Mouse (Mus musculus): ENCODE results near the gene Runx1. TPM values are rescaled to one million over a fixed set of nuclear protein-coding genes. Genes with fewer than 3 reads are reported as not detected.

Runx1 gene
- polyA plus RNA-seq, 1 experiment: 2.2 TPM

DNA sequence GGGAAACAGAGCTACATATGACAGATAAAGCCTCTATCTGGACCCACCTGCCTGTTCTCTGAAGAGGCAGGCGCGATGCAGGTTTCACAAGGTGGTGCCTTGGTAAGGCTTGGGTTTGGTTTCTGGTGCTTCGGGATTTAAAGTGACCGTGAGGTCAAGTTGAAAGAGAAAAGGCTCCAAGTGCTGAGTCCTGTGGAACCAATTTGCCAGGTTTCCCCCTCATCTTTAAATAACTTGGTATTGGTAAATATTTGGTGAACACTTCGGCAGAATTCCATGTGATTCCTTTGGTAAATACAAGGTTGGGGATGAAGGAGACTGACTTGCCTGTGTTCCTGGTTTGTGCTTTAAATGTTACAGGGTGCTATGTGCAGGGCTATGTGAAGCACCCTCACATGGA, 169.2 kb downstream of the Runx1 start:
- Histone ChIP-seq H3K27me3 (replicated peaks; ENCODE audit: control insufficient read depth, insufficient read depth, low read length) (no peaks in the 10 kb centered on the region; the same call in 1 of the 2 replicates), H3K36me3 (ENCODE audit: control insufficient read depth, insufficient read depth, low read length) (no peaks in the 10 kb centered on the region), H3K4me3 (ENCODE audit: insufficient read depth, low read depth, low read length) (no peak overlapping the region), H3K27ac (ENCODE audit: insufficient read depth, low read depth, low read length) (no peak overlapping the region), H3K4me1 (ENCODE audit: control insufficient read depth, insufficient read depth, low read length) (no peaks in the 10 kb centered on the region)
- WGBS: 95% methylated on average over 5 of the region's 5 CpGs
- DNase-seq: no peak
- TF ChIP-seq POLR2A (IDR thresholded peaks at IDR 0.05; ENCODE audit: low read depth, low read length): no peak
- TF ChIP-seq CTCF (conservative IDR thresholded peaks at IDR 0.05; ENCODE audit: insufficient read depth, insufficient read length, low read depth, low read length): no peak

GRCm38 (mm10) chr16:92654294-92654950, 171.5 kb downstream of the Runx1 start:
- no peak for DNase-seq
- whole genome bisulfite sequencing: 48% methylated on average over 5 of the region's 5 CpGs
- H3K27ac ChIP-seq (ENCODE audit: insufficient read depth, low read depth, low read length): no peak overlapping the region
- TF ChIP-seq CTCF (conservative IDR thresholded peaks at IDR 0.05; ENCODE audit: insufficient read depth, insufficient read length, low read depth, low read length) (no peak), POLR2A (IDR thresholded peaks at IDR 0.05; ENCODE audit: low read depth, low read length) (no peak)
- no peaks in the 10 kb centered on the region; the same call in 1 of the 2 replicates for H3K27me3 ChIP-seq (replicated peaks; ENCODE audit: control insufficient read depth, insufficient read depth, low read length)
- no peaks in the 10 kb centered on the region for H3K36me3 ChIP-seq (ENCODE audit: control insufficient read depth, insufficient read depth, low read length)
- no peaks in the 10 kb centered on the region for H3K4me1 ChIP-seq (ENCODE audit: control insufficient read depth, insufficient read depth, low read length)
- no peak overlapping the region for H3K4me3 ChIP-seq (ENCODE audit: insufficient read depth, low read depth, low read length)

- 20% methylated on average over 5 of the region's 5 CpGs for WGBS
- Histone ChIP-seq H3K27me3 (replicated peaks; ENCODE audit: control insufficient read depth, insufficient read depth, low read length) (no peaks in the 10 kb centered on the region; the same call in 1 of the 2 replicates), H3K4me3 (ENCODE audit: insufficient read depth, low read depth, low read length) (no peak overlapping the region), H3K4me1 (ENCODE audit: control insufficient read depth, insufficient read depth, low read length) (no peaks in the 10 kb centered on the region), H3K27ac (ENCODE audit: insufficient read depth, low read depth, low read length) (no peak overlapping the region), H3K36me3 (ENCODE audit: control insufficient read depth, insufficient read depth, low read length) (no peaks in the 10 kb centered on the region)
- TF ChIP-seq CTCF (conservative IDR thresholded peaks at IDR 0.05; ENCODE audit: insufficient read depth, insufficient read length, low read depth, low read length): no peak
- no peak for TF ChIP-seq POLR2A (IDR thresholded peaks at IDR 0.05; ENCODE audit: low read depth, low read length)
- peak; percentile 12 for DNase-seq
Observed at GRCm38 (mm10) chr16:92653816-92654215, 172.1 kb downstream of the Runx1 start.

DNA sequence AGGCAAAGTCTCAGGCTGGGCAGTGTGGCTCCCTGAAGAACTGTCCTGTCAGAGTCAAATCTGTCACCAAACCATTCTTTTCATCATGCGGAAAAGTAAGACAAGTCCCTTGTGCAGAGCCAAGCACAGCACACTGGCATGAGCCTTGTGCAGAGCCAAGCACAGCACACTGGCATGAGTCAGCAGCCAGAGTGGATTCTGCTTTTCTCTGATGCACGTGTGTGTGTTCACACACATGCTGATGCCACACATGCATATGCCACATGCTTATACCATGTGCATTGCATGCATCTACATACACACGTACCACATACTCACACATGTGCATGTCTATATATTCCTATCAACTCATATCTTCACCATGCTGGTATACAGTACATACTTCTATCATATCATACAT, 174.7 kb downstream of the Runx1 start:
- TF ChIP-seq CTCF (conservative IDR thresholded peaks at IDR 0.05; ENCODE audit: insufficient read depth, insufficient read length, low read depth, low read length) (no peak), POLR2A (IDR thresholded peaks at IDR 0.05; ENCODE audit: low read depth, low read length) (no peak)
- Histone ChIP-seq H3K36me3 (ENCODE audit: control insufficient read depth, insufficient read depth, low read length) (no peaks in the 10 kb centered on the region), H3K4me3 (ENCODE audit: insufficient read depth, low read depth, low read length) (no peak overlapping the region), H3K27ac (ENCODE audit: insufficient read depth, low read depth, low read length) (no peak overlapping the region), H3K4me1 (ENCODE audit: control insufficient read depth, insufficient read depth, low read length) (no peaks in the 10 kb centered on the region), H3K27me3 (replicated peaks; ENCODE audit: control insufficient read depth, insufficient read depth, low read length) (no peaks in the 10 kb centered on the region)
- no peak for DNase-seq
- WGBS: 91% methylated on average over 3 of the region's 3 CpGs

GRCm38 (mm10) chr16:92646153-92646552, 179.8 kb downstream of the Runx1 start:
- WGBS: 65% methylated on average over 13 of the region's 13 CpGs
- no peaks in the 10 kb centered on the region for H3K4me1 ChIP-seq (ENCODE audit: control insufficient read depth, insufficient read depth, low read length)
- no peak for DNase-seq
- no peaks in the 10 kb centered on the region for H3K36me3 ChIP-seq (ENCODE audit: control insufficient read depth, insufficient read depth, low read length)
- no peaks in the 10 kb centered on the region for H3K27me3 ChIP-seq (replicated peaks; ENCODE audit: control insufficient read depth, insufficient read depth, low read length)
- TF ChIP-seq POLR2A (IDR thresholded peaks at IDR 0.05; ENCODE audit: low read depth, low read length) (no peak), CTCF (conservative IDR thresholded peaks at IDR 0.05; ENCODE audit: insufficient read depth, insufficient read length, low read depth, low read length) (no peak)
- no peak overlapping the region for H3K27ac ChIP-seq (ENCODE audit: insufficient read depth, low read depth, low read length)
- H3K4me3 ChIP-seq (ENCODE audit: insufficient read depth, low read depth, low read length): no peak overlapping the region

- Histone ChIP-seq H3K27me3 (replicated peaks; ENCODE audit: control insufficient read depth, insufficient read depth, low read length) (no peaks in the 10 kb centered on the region), H3K4me3 (ENCODE audit: insufficient read depth, low read depth, low read length) (no peak overlapping the region), H3K4me1 (ENCODE audit: control insufficient read depth, insufficient read depth, low read length) (no peaks in the 10 kb centered on the region), H3K27ac (ENCODE audit: insufficient read depth, low read depth, low read length) (no peak overlapping the region), H3K36me3 (ENCODE audit: control insufficient read depth, insufficient read depth, low read length) (no peaks in the 10 kb centered on the region)
- no peak for DNase-seq
- no peak for TF ChIP-seq CTCF (conservative IDR thresholded peaks at IDR 0.05; ENCODE audit: insufficient read depth, insufficient read length, low read depth, low read length)
- TF ChIP-seq POLR2A (IDR thresholded peaks at IDR 0.05; ENCODE audit: low read depth, low read length): no peak
- WGBS: 75% methylated on average over 22 of the region's 22 CpGs
Observed at GRCm38 (mm10) chr16:92645423-92646115, 180.4 kb downstream of the Runx1 start.

GRCm38 (mm10) chr16:92644718-92645422, 181.1 kb downstream of the Runx1 start:
- H3K4me3 ChIP-seq (ENCODE audit: insufficient read depth, low read depth, low read length): no peak overlapping the region
- DNase-seq: no peak
- no peak for TF ChIP-seq POLR2A (IDR thresholded peaks at IDR 0.05; ENCODE audit: low read depth, low read length)
- no peak for TF ChIP-seq CTCF (conservative IDR thresholded peaks at IDR 0.05; ENCODE audit: insufficient read depth, insufficient read length, low read depth, low read length)
- no peaks in the 10 kb centered on the region for H3K4me1 ChIP-seq (ENCODE audit: control insufficient read depth, insufficient read depth, low read length)
- H3K27me3 ChIP-seq (replicated peaks; ENCODE audit: control insufficient read depth, insufficient read depth, low read length): no peaks in the 10 kb centered on the region
- H3K27ac ChIP-seq (ENCODE audit: insufficient read depth, low read depth, low read length): no peak overlapping the region
- WGBS: 55% methylated on average over 15 of the region's 15 CpGs
- H3K36me3 ChIP-seq (ENCODE audit: control insufficient read depth, insufficient read depth, low read length): no peaks in the 10 kb centered on the region

Data from kidney, adult 2 months (tissue).